Mouse (Mus musculus): Measurements from ENCODE around the gene Adarb1. TPM values are rescaled to one million over a fixed set of nuclear protein-coding genes. Genes with fewer than 3 reads are reported as not detected.

Gene Adarb1
- polyA plus RNA-seq, 1 experiment, result 5.5 TPM

- H3K4me3 ChIP-seq (ENCODE audit: control insufficient read depth, insufficient read depth, low read length), result no peak overlapping the region
- 64% methylated on average over 3 of the region's 3 CpGs for WGBS
- no peaks in the 10 kb centered on the region for H3K4me1 ChIP-seq (replicated peaks; ENCODE audit: control insufficient read depth, insufficient read depth, low read length)
- no peak for TF ChIP-seq POLR2A (IDR thresholded peaks at IDR 0.05; ENCODE audit: control insufficient read depth, extremely low read depth, insufficient read depth, low read length, poor library complexity)
- DNase-seq, result no peak
- no peaks in the 10 kb centered on the region for H3K36me3 ChIP-seq (ENCODE audit: control insufficient read depth, insufficient read depth, low read length)
- H3K27ac ChIP-seq (ENCODE audit: control insufficient read depth, insufficient read depth, low read length), result no peak overlapping the region
- no peaks in the 10 kb centered on the region for H3K27me3 ChIP-seq (ENCODE audit: control insufficient read depth, insufficient read depth, low read length)
Measured at GRCm38 (mm10) chr10:77342842-77343241, 75.2 kb downstream of the Adarb1 start.

DNA sequence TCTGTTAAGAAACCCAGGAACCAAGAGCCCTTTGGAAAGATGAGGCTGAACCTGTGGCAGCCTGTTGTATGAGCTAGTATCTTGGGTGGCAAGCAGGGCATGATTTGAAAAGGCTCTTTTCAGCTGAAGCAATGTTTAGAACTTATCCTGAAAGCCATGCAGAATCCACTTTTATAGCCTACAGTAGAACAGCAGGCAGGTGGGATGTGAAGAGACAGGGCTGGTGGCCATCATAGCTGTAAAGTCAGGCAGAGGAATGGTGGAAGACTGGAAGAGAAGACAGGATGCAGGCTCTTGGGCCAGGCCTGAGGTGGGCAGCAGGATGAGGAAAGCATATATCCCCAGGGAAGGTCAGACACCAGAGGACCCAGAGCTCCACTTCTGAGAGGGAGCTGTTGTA is 76.4 kb downstream of the Adarb1 start:
- no peaks in the 10 kb centered on the region for H3K27me3 ChIP-seq (ENCODE audit: control insufficient read depth, insufficient read depth, low read length)
- no peaks in the 10 kb centered on the region for H3K36me3 ChIP-seq (ENCODE audit: control insufficient read depth, insufficient read depth, low read length)
- no peak overlapping the region for H3K4me3 ChIP-seq (ENCODE audit: control insufficient read depth, insufficient read depth, low read length)
- no peaks in the 10 kb centered on the region for H3K4me1 ChIP-seq (replicated peaks; ENCODE audit: control insufficient read depth, insufficient read depth, low read length)
- H3K27ac ChIP-seq (ENCODE audit: control insufficient read depth, insufficient read depth, low read length), result no peak overlapping the region
- no peak for DNase-seq
- TF ChIP-seq CTCF (IDR thresholded peaks at IDR 0.05; ENCODE audit: borderline replicate concordance, control insufficient read depth, extremely low read depth, insufficient read depth, low read length, poor library complexity), result no peak
- TF ChIP-seq POLR2A (IDR thresholded peaks at IDR 0.05; ENCODE audit: control insufficient read depth, extremely low read depth, insufficient read depth, low read length, poor library complexity), result no peak

DNA sequence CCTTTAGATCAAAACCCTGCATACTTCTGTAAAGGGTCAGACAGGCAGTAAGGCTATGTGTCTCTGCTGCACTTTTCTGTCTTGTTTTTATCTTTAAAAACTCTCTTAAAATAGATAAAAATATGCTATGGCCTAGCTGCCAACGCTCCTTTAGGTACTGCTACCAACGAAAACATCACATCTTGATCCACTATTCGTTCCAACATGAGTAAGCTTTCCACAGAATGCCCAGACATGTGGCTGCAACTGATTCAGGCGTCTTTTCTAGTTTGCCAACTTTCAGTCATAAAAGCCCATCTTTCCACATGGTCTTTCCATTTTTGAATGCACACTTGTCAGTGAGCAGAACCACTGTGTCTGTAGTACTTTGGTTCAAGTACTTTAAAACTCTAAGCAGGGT is 77.0 kb downstream of the Adarb1 start:
- Histone ChIP-seq H3K4me3 (ENCODE audit: control insufficient read depth, insufficient read depth, low read length) (no peak overlapping the region), H3K4me1 (replicated peaks; ENCODE audit: control insufficient read depth, insufficient read depth, low read length) (no peaks in the 10 kb centered on the region), H3K27ac (ENCODE audit: control insufficient read depth, insufficient read depth, low read length) (no peak overlapping the region), H3K27me3 (ENCODE audit: control insufficient read depth, insufficient read depth, low read length) (no peaks in the 10 kb centered on the region), H3K36me3 (ENCODE audit: control insufficient read depth, insufficient read depth, low read length) (no peaks in the 10 kb centered on the region)
- 87% methylated on average over 4 of the region's 4 CpGs for WGBS
- TF ChIP-seq CTCF (IDR thresholded peaks at IDR 0.05; ENCODE audit: borderline replicate concordance, control insufficient read depth, extremely low read depth, insufficient read depth, low read length, poor library complexity) (no peak), POLR2A (IDR thresholded peaks at IDR 0.05; ENCODE audit: control insufficient read depth, extremely low read depth, insufficient read depth, low read length, poor library complexity) (no peak)
- no peak for DNase-seq

- DNase-seq, result no peak
Measured at GRCm38 (mm10) chr10:77339871-77340341, 78.2 kb downstream of the Adarb1 start.

DNA sequence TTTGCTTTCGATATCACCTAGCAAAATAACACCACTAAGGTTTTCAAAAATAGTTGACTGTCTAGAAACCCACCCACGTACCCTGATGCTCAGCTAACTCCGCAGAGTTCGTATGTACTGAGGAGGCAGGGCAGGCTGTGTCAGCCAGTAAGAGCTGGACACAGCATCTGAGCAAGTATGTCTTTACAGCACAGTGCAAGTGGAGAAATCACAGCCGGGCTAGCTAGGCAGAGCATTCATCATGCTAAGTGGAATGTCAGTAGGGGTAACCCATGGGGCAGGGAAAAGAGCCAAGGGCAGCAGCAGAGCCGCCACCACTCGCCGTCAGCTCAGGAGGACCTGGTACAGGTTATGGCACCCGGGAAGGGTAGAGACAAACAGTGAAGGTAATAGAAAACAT is 84.6 kb downstream of the Adarb1 start:
- no peak overlapping the region for H3K27ac ChIP-seq (ENCODE audit: control insufficient read depth, insufficient read depth, low read length)
- 89% methylated on average over 9 of the region's 9 CpGs for WGBS
- no peaks in the 10 kb centered on the region for H3K4me1 ChIP-seq (replicated peaks; ENCODE audit: control insufficient read depth, insufficient read depth, low read length)
- no peaks in the 10 kb centered on the region for H3K36me3 ChIP-seq (ENCODE audit: control insufficient read depth, insufficient read depth, low read length)
- TF ChIP-seq POLR2A (IDR thresholded peaks at IDR 0.05; ENCODE audit: control insufficient read depth, extremely low read depth, insufficient read depth, low read length, poor library complexity), result no peak
- TF ChIP-seq CTCF (IDR thresholded peaks at IDR 0.05; ENCODE audit: borderline replicate concordance, control insufficient read depth, extremely low read depth, insufficient read depth, low read length, poor library complexity), result no peak
- DNase-seq, result no peak
- no peaks in the 10 kb centered on the region for H3K27me3 ChIP-seq (ENCODE audit: control insufficient read depth, insufficient read depth, low read length)
- H3K4me3 ChIP-seq (ENCODE audit: control insufficient read depth, insufficient read depth, low read length), result no peak overlapping the region

More at GRCm38 (mm10) chr10:77339871-77340341, 78.2 kb downstream of the Adarb1 start:
- 71% methylated on average over 18 of the region's 18 CpGs for WGBS
- TF ChIP-seq POLR2A (IDR thresholded peaks at IDR 0.05; ENCODE audit: control insufficient read depth, extremely low read depth, insufficient read depth, low read length, poor library complexity) (no peak), CTCF (IDR thresholded peaks at IDR 0.05; ENCODE audit: borderline replicate concordance, control insufficient read depth, extremely low read depth, insufficient read depth, low read length, poor library complexity) (no peak)
- no peaks in the 10 kb centered on the region for H3K36me3 ChIP-seq (ENCODE audit: control insufficient read depth, insufficient read depth, low read length)
- H3K4me3 ChIP-seq (ENCODE audit: control insufficient read depth, insufficient read depth, low read length), result no peak overlapping the region
- H3K27me3 ChIP-seq (ENCODE audit: control insufficient read depth, insufficient read depth, low read length), result no peaks in the 10 kb centered on the region
- H3K27ac ChIP-seq (ENCODE audit: control insufficient read depth, insufficient read depth, low read length), result no peak overlapping the region
- H3K4me1 ChIP-seq (replicated peaks; ENCODE audit: control insufficient read depth, insufficient read depth, low read length), result no peaks in the 10 kb centered on the region

DNA sequence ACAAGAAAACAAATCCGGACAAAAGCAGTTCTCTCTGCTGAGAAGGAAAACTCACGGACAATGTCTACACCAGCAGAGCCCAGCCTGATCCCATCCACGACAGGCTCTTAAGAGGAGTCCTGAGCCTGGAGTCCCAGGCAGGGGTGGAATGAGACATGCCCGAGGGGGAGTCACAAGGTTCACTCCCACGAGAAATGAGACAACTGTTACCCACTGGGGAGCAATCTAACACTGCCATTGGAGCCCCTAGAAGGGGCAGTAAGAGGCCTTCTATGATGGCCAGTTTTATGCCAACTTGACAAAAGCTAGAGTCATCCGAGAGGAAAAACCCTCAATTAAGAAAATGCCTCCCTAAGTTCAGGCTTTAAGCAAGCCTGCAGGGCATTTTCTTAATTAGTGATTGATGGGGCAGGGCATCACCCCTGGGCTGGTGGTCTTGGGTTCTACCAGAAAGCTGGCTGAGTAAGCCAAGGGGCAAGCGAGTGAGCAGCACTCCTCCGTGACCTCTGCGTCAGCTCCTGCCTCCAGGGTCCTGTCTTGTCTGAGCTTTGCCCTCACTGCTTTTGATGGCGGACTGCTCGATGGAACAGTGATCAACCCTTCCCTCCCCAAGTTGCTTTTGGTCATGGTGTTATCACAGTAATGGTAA is 88.5 kb downstream of the Adarb1 start:
- Histone ChIP-seq H3K27me3 (ENCODE audit: control insufficient read depth, insufficient read depth, low read length) (no peaks in the 10 kb centered on the region), H3K4me3 (ENCODE audit: control insufficient read depth, insufficient read depth, low read length) (no peak overlapping the region), H3K27ac (ENCODE audit: control insufficient read depth, insufficient read depth, low read length) (no peak overlapping the region), H3K4me1 (replicated peaks; ENCODE audit: control insufficient read depth, insufficient read depth, low read length) (no peaks in the 10 kb centered on the region), H3K36me3 (ENCODE audit: control insufficient read depth, insufficient read depth, low read length) (no peaks in the 10 kb centered on the region)
- no peak for TF ChIP-seq CTCF (IDR thresholded peaks at IDR 0.05; ENCODE audit: borderline replicate concordance, control insufficient read depth, extremely low read depth, insufficient read depth, low read length, poor library complexity)
- 91% methylated on average over 11 of the region's 11 CpGs for WGBS
- no peak for DNase-seq

GRCm38 (mm10) chr10:77324716-77325115 is 93.4 kb downstream of the Adarb1 start:
- 96% methylated on average over 6 of the region's 6 CpGs for WGBS
- DNase-seq, result no peak
- TF ChIP-seq CTCF (IDR thresholded peaks at IDR 0.05; ENCODE audit: borderline replicate concordance, control insufficient read depth, extremely low read depth, insufficient read depth, low read length, poor library complexity) (no peak), POLR2A (IDR thresholded peaks at IDR 0.05; ENCODE audit: control insufficient read depth, extremely low read depth, insufficient read depth, low read length, poor library complexity) (no peak)
- Histone ChIP-seq H3K4me1 (replicated peaks; ENCODE audit: control insufficient read depth, insufficient read depth, low read length) (no peaks in the 10 kb centered on the region), H3K27ac (ENCODE audit: control insufficient read depth, insufficient read depth, low read length) (no peak overlapping the region), H3K4me3 (ENCODE audit: control insufficient read depth, insufficient read depth, low read length) (no peak overlapping the region), H3K36me3 (ENCODE audit: control insufficient read depth, insufficient read depth, low read length) (no peaks in the 10 kb centered on the region), H3K27me3 (ENCODE audit: control insufficient read depth, insufficient read depth, low read length) (no peaks in the 10 kb centered on the region)
